Mouse (Mus musculus) brain, embryonic 14.5 days (tissue): Measurements from ENCODE around the gene Hacl1.

Experiments used
- CTCF ChIP-seq: fragments of 200-500 bp; IDR thresholded peaks from 2 replicates; pipeline ENCODE4 v1.5.1; 2012; ENCODE audit warnings: inconsistent platforms, mild to moderate bottlenecking, moderate library complexity, borderline replicate concordance; ENCODE audit not compliant: insufficient read depth, insufficient read length; ENCODE audit errors: extremely low read depth
- POLR2A ChIP-seq: fragments of 200-500 bp; IDR thresholded peaks from 2 replicates; pipeline ENCODE4 v1.6.1; 2012; ENCODE audit warnings: mild to moderate bottlenecking, inconsistent platforms, borderline replicate concordance; ENCODE audit not compliant: poor library complexity, insufficient read depth, insufficient read length, severe bottlenecking; ENCODE audit errors: extremely low read depth

GRCm38 (mm10) chr14:31667741-31668140 is 26.7 kb upstream of the Hacl1 start:
- no peak for TF ChIP-seq POLR2A
- TF ChIP-seq CTCF: no peak
